Mouse (Mus musculus) forebrain, embryonic 14.5 days (tissue): Measurements from ENCODE around the gene Prkaa1. TPM values are rescaled to one million over a fixed set of nuclear protein-coding genes. Genes with fewer than 3 reads are reported as not detected.
"Not testable (repeated sequence)": the region's sequence is repeated elsewhere in the genome, so short reads cannot be mapped to it uniquely, and the experiment has no call there.

Experiments used
- ATAC-seq: fragments of 200-750 bp; cut with Nextera tagmentation; 2 replicates; pipeline ENCODE4 v1.8.0; 2017; ENCODE audit warnings: mild to moderate bottlenecking, moderate library complexity
- DNase-seq: peaks from one replicate; pipeline ENCODE4 v3.0.0-alpha.2; 2015; ENCODE audit warnings: low spot score
- H3K27ac ChIP-seq: fragments of 300-500 bp; sonication (generic); 2 replicates; pipeline ENCODE4 v1.5.1; 2014; ENCODE audit warnings: low read depth, mild to moderate bottlenecking, control low read depth, low read length, moderate library complexity
- H3K27me3 ChIP-seq: fragments of 300-500 bp; sonication (generic); replicated peaks from 2 replicates; pipeline ENCODE4 v1.6.1; 2014; ENCODE audit warnings: low read length, control low read depth, mixed read lengths; ENCODE audit not compliant: control insufficient read depth, insufficient read depth
- H3K36me3 ChIP-seq: fragments of 300-500 bp; sonication (generic); 2 replicates; pipeline ENCODE4 v1.6.1; 2014; ENCODE audit warnings: low read length, control low read depth; ENCODE audit not compliant: control insufficient read depth, insufficient read depth
- H3K4me1 ChIP-seq: fragments of 300-500 bp; sonication (generic); 2 replicates; pipeline ENCODE4 v1.6.1; 2014; ENCODE audit warnings: antibody characterized with exemption, low read length, control low read depth; ENCODE audit not compliant: control insufficient read depth, insufficient read depth
- H3K4me2 ChIP-seq: fragments of 300-500 bp; sonication (generic); 2 replicates; pipeline ENCODE4 v1.6.1; 2014; ENCODE audit warnings: mild to moderate bottlenecking, control low read depth, low read length
- H3K4me3 ChIP-seq: fragments of 300-500 bp; sonication (generic); 2 replicates; pipeline ENCODE4 v1.5.1; 2014; ENCODE audit warnings: low read depth, low read length, control low read depth
- H3K9ac ChIP-seq: fragments of 300-500 bp; sonication (generic); 2 replicates; pipeline ENCODE4 v1.6.1; 2014; ENCODE audit warnings: mild to moderate bottlenecking, low read length, control low read depth, moderate library complexity
- H3K9me3 ChIP-seq: fragments of 300-500 bp; sonication (generic); replicated peaks from 2 replicates; pipeline ENCODE4 v1.6.1; 2016; ENCODE audit warnings: low read length, control low read depth, mixed read lengths; ENCODE audit not compliant: control insufficient read depth
- WGBS: fragments of 180-500 bp; shearing (Covaris S2); extraction: QIAGEN DNeasy Blood & Tissue Kit; methylation state at CpG from one replicate; pipeline ENCODE4 v1.1.7; 2014; 5-methylcytosine and 5-hydroxymethylcytosine counted together
- polyA plus RNA-seq: library from polyadenylated mRNA; unstranded; fragments of >200 nt; fragmentation: Nextera tagmentation; extraction: Ambion mirVana; gene quantifications from 2 replicates; pipeline ENCODE4 v1.2.1, GENCODE M21; 2014

The Prkaa1 gene
- polyA plus RNA-seq, 1 experiment from 2014 or later: 15.7 TPM

- 95% methylated on average over 9 of the region's 9 CpGs for WGBS
- Histone ChIP-seq H3K4me3 (no peak overlapping the region), H3K4me1 (no peaks in the 10 kb centered on the region), H3K36me3 (peaks cover 14% of the 10 kb centered on the region; the same call in 1 of the 2 replicates), H3K4me2 (no peak overlapping the region), H3K9me3 (no peaks in the 10 kb centered on the region), H3K27me3 (no peaks in the 10 kb centered on the region), H3K27ac (no peak overlapping the region), H3K9ac (no peak overlapping the region)
- ATAC-seq: no peak
- no peak for DNase-seq
Measured at GRCm38 (mm10) chr15:5194931-5195330, 51.3 kb downstream of the Prkaa1 start.

GRCm38 (mm10) chr15:5195987-5196514 lies 52.4 kb downstream of the Prkaa1 start:
- Histone ChIP-seq H3K9me3 (no peaks in the 10 kb centered on the region), H3K36me3 (peaks cover 8% of the 10 kb centered on the region; the same call in 1 of the 2 replicates), H3K9ac (no peak overlapping the region), H3K4me3 (no peak overlapping the region), H3K27ac (no peak overlapping the region), H3K4me2 (no peak overlapping the region), H3K27me3 (no peaks in the 10 kb centered on the region), H3K4me1 (no peaks in the 10 kb centered on the region)
- ATAC-seq (no peak), DNase-seq (no peak)
- 57% methylated on average over 4 of the region's 4 CpGs for WGBS

- H3K27me3 ChIP-seq: no peaks in the 10 kb centered on the region
- DNase-seq: no peak
- 76% methylated on average over 4 of the region's 4 CpGs for WGBS
Measured at GRCm38 (mm10) chr15:5196691-5197090, 53.0 kb downstream of the Prkaa1 start.

DNA sequence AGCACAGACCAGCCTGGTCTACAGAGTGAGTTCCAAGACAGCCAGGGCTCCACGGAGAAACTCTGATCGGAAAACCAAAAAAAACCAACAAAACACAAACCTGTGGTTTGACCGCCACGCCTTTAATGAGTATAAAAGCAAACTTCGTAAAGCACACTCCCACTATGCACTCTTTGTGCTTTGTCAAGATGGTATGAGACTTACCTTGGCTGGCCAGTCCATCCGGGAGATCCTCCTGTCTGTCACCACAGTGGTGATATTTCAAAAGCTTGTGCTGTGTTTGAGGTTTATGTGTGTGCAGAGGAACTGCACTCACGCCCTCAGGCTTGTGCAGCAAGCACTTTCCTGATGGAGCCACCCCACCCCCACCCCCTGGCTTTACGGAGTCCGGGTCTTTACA lies 61.6 kb downstream of the Prkaa1 start:
- Histone ChIP-seq H3K36me3 (peaks cover 1% of the 10 kb centered on the region; the same call in 1 of the 2 replicates), H3K4me3 (no peak overlapping the region), H3K27ac (no peak overlapping the region), H3K27me3 (no peaks in the 10 kb centered on the region), H3K4me1 (no peaks in the 10 kb centered on the region), H3K4me2 (no peak overlapping the region), H3K9me3 (no peaks in the 10 kb centered on the region), H3K9ac (no peak overlapping the region)
- DNase-seq (no peak), ATAC-seq (no peak)
- 93% methylated on average over 9 of the region's 9 CpGs for WGBS

More at GRCm38 (mm10) chr15:5196691-5197090, 53.0 kb downstream of the Prkaa1 start:
- peaks cover 5% of the 10 kb centered on the region; the same call in 1 of the 2 replicates for H3K36me3 ChIP-seq
- H3K27ac ChIP-seq: no peak overlapping the region
- no peak overlapping the region for H3K4me2 ChIP-seq
- H3K4me3 ChIP-seq: no peak overlapping the region
- H3K9ac ChIP-seq: no peak overlapping the region
- H3K9me3 ChIP-seq: no peaks in the 10 kb centered on the region
- H3K4me1 ChIP-seq: no peaks in the 10 kb centered on the region
- no peak for ATAC-seq

- no peak overlapping the region for H3K27ac ChIP-seq
- H3K4me3 ChIP-seq: no peak overlapping the region
- no peak overlapping the region for H3K4me2 ChIP-seq
- DNase-seq (no peak), ATAC-seq (no peak)
- peaks cover 12% of the 10 kb centered on the region; the same call in 1 of the 2 replicates for H3K36me3 ChIP-seq
- no peak overlapping the region for H3K9ac ChIP-seq
- no peaks in the 10 kb centered on the region for H3K9me3 ChIP-seq
- H3K4me1 ChIP-seq: no peaks in the 10 kb centered on the region
- WGBS: 91% methylated on average over 3 of the region's 3 CpGs
- H3K27me3 ChIP-seq: no peaks in the 10 kb centered on the region
Measured at GRCm38 (mm10) chr15:5209116-5209515, 65.5 kb downstream of the Prkaa1 start.

DNA sequence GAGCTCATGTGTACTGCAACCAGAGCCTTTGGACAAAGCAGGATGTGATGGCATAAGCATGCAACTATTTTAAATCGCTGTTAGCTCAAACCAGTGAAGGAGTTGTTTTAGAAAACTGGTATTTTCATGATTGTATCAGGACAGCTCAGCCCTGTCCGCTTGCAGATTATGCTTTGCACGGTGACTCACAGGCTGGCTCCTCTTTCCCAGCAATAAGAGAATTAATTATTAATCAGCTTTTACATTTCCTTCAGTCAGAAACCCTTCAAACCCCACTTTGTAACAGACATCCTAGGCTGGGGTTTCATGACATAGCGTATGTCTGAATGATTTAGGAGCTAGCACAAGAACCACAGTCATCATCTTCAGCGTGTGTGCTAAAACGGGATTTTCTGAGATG lies 76.8 kb downstream of the Prkaa1 start:
- WGBS: 89% methylated on average over 6 of the region's 6 CpGs
- no peak overlapping the region for H3K27ac ChIP-seq
- DNase-seq (no peak), ATAC-seq (no peak)
- no peaks in the 10 kb centered on the region for H3K27me3 ChIP-seq
- H3K36me3 ChIP-seq: 0 out of 2 replicates have a peak, but pooled peaks cover 6% of the 10 kb centered on the region
- H3K4me3 ChIP-seq: no peak overlapping the region
- no peak overlapping the region for H3K9ac ChIP-seq
- no peaks in the 10 kb centered on the region for H3K4me1 ChIP-seq
- H3K4me2 ChIP-seq: no peak overlapping the region
- no peaks in the 10 kb centered on the region for H3K9me3 ChIP-seq

DNA sequence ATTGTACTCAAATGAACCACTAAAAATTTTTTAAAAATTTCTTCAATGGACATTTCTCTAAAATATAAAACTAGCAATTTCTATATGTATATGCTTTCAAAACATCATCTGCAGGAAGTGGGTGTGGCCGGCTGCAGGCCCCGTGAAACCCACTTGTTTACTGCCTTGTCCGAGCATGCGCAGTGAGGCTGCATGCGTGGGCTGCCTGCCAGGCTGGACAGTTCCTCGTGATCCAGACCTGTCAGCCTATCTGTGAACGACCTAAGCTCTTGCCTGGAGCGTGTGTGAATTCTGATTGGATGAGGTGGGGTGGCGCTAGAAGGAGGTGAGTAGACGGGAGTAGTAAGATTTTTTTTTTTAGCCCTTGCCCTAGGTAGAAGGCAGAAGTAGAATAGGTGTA lies 87.1 kb downstream of the Prkaa1 start:
- H3K36me3 ChIP-seq, H3K4me2 ChIP-seq, DNase-seq, H3K27me3 ChIP-seq, H3K4me3 ChIP-seq, ATAC-seq, H3K9me3 ChIP-seq, H3K9ac ChIP-seq, H3K4me1 ChIP-seq, H3K27ac ChIP-seq: not testable (repeated sequence)
- 88% methylated on average over 10 of the region's 10 CpGs for WGBS

Other genes starting within 250 kb of the Prkaa1 start
- gene Mroh2b, start 245.1 kb upstream of the Prkaa1 start, polyA plus RNA-seq: not detected in 2 replicates
- gene C7, start 80.1 kb upstream of the Prkaa1 start, polyA plus RNA-seq: 0.10 TPM in 1 of 2 replicates, not detected in the other
- 0.72 and 0.85 TPM in 2 replicates for gene Card6, start 35.3 kb upstream of the Prkaa1 start, polyA plus RNA-seq
- gene Rpl37, start 27.2 kb upstream of the Prkaa1 start, polyA plus RNA-seq: 391 and 567 TPM in 2 replicates
- 65.6 and 75.5 TPM in 2 replicates for gene Ttc33, start 41.7 kb downstream of the Prkaa1 start, polyA plus RNA-seq
- 0.42 and 0.51 TPM in 2 replicates for gene Ptger4, start 100.3 kb downstream of the Prkaa1 start, polyA plus RNA-seq